Mouse (Mus musculus) kidney, adult 8-10 months (tissue): Measurements from ENCODE around the gene Dyrk1a.

Experiments
- DNase-seq, 2 experiments: peaks; one replicate each; pipeline ENCODE4 v3.0.0; 2022

The Dyrk1a gene

GRCm38 (mm10) chr16:94569229-94570176 lies at the start of gene Dyrk1a:
Dyrk1a (plus strand) TSS chr16:94570010.
- DNase-seq = peak; percentile 98 to 99

- DNase-seq = no peak
These were observed 46.0 kb upstream of the Dyrk1a start for GRCm38 (mm10) chr16:94523594-94524377.

DNA sequence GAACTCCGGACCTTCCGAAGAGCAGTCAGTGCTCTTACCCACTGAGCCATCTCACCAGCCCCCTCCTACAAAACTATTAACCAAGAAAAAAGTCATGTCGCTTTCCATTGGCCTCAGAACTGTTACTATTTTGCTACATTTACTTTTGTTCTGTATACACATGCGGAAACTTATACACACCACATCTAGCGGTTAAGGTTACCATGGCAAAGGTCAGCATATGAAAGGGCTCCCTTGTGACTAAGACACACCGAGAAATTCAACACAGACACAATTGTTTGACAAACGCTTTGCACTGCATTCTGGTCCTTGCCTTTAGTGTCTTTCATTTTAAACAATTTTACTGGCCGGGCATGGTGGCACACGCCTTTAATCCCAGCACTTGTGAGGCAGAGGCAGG lies 45.1 kb upstream of the Dyrk1a start:
- DNase-seq = no peak

- no peak for DNase-seq
These were observed 43.9 kb upstream of the Dyrk1a start for GRCm38 (mm10) chr16:94525955-94526343.

GRCm38 (mm10) chr16:94526344-94527151 lies 43.3 kb upstream of the Dyrk1a start, which contains the start of gene Vps26c:
Vps26c (minus strand) TSS chr16:94526830.
- DNase-seq = peak; percentile 97

- no peak for DNase-seq
These were observed 42.7 kb upstream of the Dyrk1a start for GRCm38 (mm10) chr16:94527152-94527534.

DNA sequence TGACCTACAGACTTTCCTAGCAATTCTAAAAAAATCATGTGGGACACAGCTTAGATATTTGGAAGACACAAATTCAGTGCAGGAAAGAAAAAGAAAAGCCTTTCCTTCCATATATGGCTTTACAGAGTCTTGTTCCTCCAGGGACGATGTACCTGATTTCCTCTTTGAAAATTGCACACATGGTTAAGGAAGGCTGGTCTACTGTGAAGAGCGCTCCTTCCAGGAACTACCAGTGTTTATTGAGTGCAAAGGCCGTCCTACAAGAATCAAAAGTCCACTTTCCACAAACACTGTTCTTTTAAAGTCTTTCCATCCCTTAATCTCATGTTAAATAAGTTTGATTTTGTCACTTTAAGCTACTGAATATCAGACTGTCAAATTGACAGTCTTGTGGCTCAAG lies 42.3 kb upstream of the Dyrk1a start:
- DNase-seq = no peak

- DNase-seq = no peak
These were observed 38.5 kb upstream of the Dyrk1a start for GRCm38 (mm10) chr16:94531268-94531667.

DNA sequence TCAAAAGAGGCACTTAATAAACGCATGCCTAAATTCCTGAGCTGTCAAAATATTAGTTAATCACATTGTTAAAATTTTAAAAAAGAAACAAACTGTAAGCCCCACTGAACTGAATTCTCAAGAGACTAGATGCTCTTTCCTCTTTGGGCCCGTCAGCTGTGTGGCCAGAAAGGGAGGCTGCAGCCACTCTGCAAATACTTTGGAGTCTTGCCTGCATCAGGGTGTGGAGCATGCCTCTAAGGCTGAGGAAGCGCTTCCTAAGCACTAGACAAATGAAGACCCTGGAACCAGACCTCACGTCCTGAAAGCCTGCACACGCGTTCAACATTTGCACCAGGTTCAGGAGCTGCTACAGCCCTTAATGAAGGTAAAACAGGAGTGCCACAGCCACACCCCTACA lies 36.1 kb upstream of the Dyrk1a start:
- no peak for DNase-seq

- DNase-seq = no peak
These were observed 34.1 kb upstream of the Dyrk1a start for GRCm38 (mm10) chr16:94535716-94536115.

- DNase-seq = peak; percentile 39 to 73
These were observed 33.2 kb upstream of the Dyrk1a start for GRCm38 (mm10) chr16:94536417-94537158.

DNA sequence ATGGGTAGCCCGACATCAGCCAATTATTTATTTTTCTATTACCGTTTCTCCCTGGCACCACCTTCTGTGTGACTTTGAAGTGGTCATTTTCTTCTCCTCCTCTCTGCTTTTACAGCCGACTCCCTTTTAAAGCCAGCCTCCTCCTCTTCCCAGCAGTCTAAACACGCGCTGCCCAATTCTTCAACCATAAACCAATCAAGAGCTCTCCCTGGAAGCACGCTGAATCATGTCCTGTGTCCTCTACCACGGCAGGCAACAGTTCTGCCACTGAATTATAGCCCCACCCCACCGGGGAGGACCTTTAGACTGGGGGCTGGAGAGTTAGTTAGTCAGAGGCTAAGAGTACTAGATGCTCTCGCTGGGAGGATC lies 32.7 kb upstream of the Dyrk1a start:
- DNase-seq = peak; percentile 36 to 70

- no peak for DNase-seq
These were observed 29.7 kb upstream of the Dyrk1a start for GRCm38 (mm10) chr16:94540140-94540539.

- DNase-seq = no peak
These were observed 26.9 kb upstream of the Dyrk1a start for GRCm38 (mm10) chr16:94542898-94543297.

GRCm38 (mm10) chr16:94544540-94545105 lies 25.2 kb upstream of the Dyrk1a start:
- no peak for DNase-seq

- DNase-seq = no peak
These were observed 23.8 kb upstream of the Dyrk1a start for GRCm38 (mm10) chr16:94545781-94546562.

GRCm38 (mm10) chr16:94549813-94550212 lies 20.0 kb upstream of the Dyrk1a start:
- no peak for DNase-seq

DNA sequence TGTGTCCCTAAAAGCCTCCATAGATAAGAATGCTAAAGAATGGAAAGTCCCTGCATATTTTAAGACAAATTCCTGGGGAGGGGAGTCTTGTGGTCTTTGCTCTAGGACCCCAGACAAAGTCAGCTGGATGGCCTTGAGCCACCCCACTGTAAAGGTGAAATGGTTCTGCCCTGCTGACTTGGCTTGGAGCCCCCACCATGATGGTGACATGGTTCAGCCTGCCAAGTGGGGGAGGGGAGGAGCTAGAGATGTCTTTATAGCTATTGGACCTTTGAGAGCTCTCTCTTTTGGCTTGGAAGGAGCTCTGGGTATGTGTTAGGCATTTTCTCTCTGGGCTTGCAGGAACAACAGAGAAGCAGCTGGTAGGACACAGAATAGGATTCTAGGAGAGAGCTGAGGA lies 17.9 kb upstream of the Dyrk1a start:
- DNase-seq = no peak

GRCm38 (mm10) chr16:94555346-94555745 lies 14.5 kb upstream of the Dyrk1a start:
- no peak for DNase-seq

DNA sequence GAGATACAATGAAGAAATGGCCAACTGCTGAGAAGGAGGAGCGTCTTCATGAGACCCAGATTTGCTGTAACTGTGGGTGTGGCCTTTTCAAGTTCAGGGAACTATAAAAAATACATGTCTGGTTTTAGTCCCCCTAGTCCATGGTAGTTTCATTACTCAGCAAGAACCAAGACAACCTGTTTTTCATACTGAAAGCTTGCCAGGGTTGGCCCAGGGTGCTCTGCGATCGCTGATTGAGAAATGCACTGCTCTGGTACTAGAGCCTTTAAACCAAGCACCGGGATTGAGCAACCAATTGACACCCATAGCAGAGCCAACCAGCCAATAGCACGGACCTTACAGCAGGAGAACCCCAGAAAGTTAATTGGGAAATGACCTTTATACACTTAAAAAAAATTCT lies 13.6 kb upstream of the Dyrk1a start:
- no peak for DNase-seq

DNA sequence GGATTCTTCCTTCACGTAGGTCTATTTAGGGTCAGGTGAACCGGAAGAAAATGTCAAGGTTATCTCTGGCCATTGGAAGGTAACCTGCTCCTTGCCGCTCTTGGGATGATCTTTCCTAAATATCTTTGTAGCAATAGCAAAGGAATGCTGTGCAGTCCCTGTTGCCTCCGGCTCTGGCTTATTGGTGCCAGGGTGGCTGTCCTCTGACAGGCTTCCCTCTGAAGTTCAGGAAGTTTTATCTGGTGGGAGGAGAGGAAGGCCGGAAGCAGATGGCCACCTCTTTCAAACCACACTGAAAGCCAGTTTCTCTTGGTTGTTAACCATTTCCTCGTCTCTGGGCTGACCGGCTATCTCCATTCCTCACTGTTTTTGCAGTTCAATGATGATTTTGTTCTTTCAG lies 10.5 kb upstream of the Dyrk1a start:
- no peak for DNase-seq
